Mouse (Mus musculus) CH12.LX (cell line): ENCODE results near the gene Rab11a. TPM values are rescaled to one million over a fixed set of nuclear protein-coding genes. Genes with fewer than 3 reads are reported as not detected.

Experiments used
- DNase-seq: peaks from one replicate; pipeline ENCODE4 v3.0.0-alpha.2; 2013; ENCODE audit errors: extremely low read depth
- H3K27ac ChIP-seq: 2 replicates; pipeline ENCODE4 v1.5.1; 2012; ENCODE audit warnings: low read depth, mild to moderate bottlenecking, control low read depth, moderate library complexity; ENCODE audit not compliant: insufficient read depth
- H3K27me3 ChIP-seq: replicated peaks from 2 replicates; pipeline ENCODE3; 2012; ENCODE audit warnings: inconsistent platforms
- H3K36me3 ChIP-seq, 2 experiments: replicated peaks in 1 of 2; 2 replicates each; pipeline versions ENCODE3 to v1.6.1; 2012; ENCODE audit warnings: inconsistent platforms in 1 of 2, low read length in 1 of 2, mild to moderate bottlenecking in 1 of 2, mixed read lengths in 1 of 2, moderate library complexity in 1 of 2; ENCODE audit not compliant: control insufficient read depth in 1 of 2, insufficient read depth in 1 of 2
- H3K4me1 ChIP-seq, 2 experiments: 2 replicates each; pipeline ENCODE4 v1.6.1; 2012; ENCODE audit warnings: inconsistent platforms in 1 of 2, moderate library complexity in 1 of 2; ENCODE audit not compliant: insufficient read depth in 2 of 2, control insufficient read depth in 1 of 2
- H3K4me2 ChIP-seq: 2 replicates; pipeline ENCODE4 v1.6.1; 2012; ENCODE audit warnings: low read depth, mild to moderate bottlenecking, control low read depth; ENCODE audit not compliant: poor library complexity, insufficient read depth, severe bottlenecking
- H3K4me3 ChIP-seq, 3 experiments: fragments of 150-350 bp in 1 of 3; sonication (generic) in 1 of 3; replicated peaks in 1 of 3; 2 replicates each; pipeline versions ENCODE3 to v1.5.1; 2011 to 2012; ENCODE audit warnings: low read depth in 2 of 3, low read length in 2 of 3, mild to moderate bottlenecking in 2 of 3, moderate library complexity in 2 of 3, control low read depth in 1 of 3, improper control_type of control experiment in 1 of 3, inconsistent platforms in 1 of 3, mixed read lengths in 1 of 3; ENCODE audit not compliant: poor library complexity in 1 of 3
- H3K79me2 ChIP-seq: replicated peaks from 2 replicates; pipeline ENCODE4 v1.6.1; 2012; ENCODE audit warnings: mild to moderate bottlenecking, moderate library complexity; ENCODE audit not compliant: control insufficient read depth, poor library complexity, insufficient read depth, severe bottlenecking; ENCODE audit errors: extremely low read depth
- H3K9ac ChIP-seq: 2 replicates; pipeline ENCODE4 v1.6.1; 2012; ENCODE audit warnings: low read depth, mild to moderate bottlenecking, control low read depth, moderate library complexity; ENCODE audit not compliant: insufficient read depth
- H3K9me3 ChIP-seq: replicated peaks from 2 replicates; pipeline ENCODE3; 2012; ENCODE audit warnings: low read length, inconsistent platforms, mixed read lengths
- CHD1 ChIP-seq: IDR thresholded peaks from 2 replicates; pipeline ENCODE4 v1.6.1; 2012; ENCODE audit warnings: low read depth, low read length, improper control_type of control experiment, inconsistent platforms
- CHD2 ChIP-seq: IDR thresholded peaks from 2 replicates; pipeline ENCODE4 v1.6.1; 2011; ENCODE audit warnings: low read length, improper control_type of control experiment
- CTCF ChIP-seq, 2 experiments: IDR thresholded peaks in 1 of 2; conservative IDR thresholded peaks in 1 of 2; 2 replicates each; pipeline ENCODE4 v1.5.1; 2011 to 2012; ENCODE audit warnings: low read depth in 2 of 2, low read length in 2 of 2, improper control_type of control experiment in 1 of 2, inconsistent platforms in 1 of 2, mild to moderate bottlenecking in 1 of 2, moderate library complexity in 1 of 2
- E2F4 ChIP-seq: IDR thresholded peaks from 2 replicates; pipeline ENCODE4 v1.6.1; 2011; ENCODE audit warnings: low read depth, low read length, improper control_type of control experiment; ENCODE audit not compliant: insufficient replicate concordance
- ETS1 ChIP-seq: conservative IDR thresholded peaks from 2 replicates; pipeline ENCODE4 v1.6.1; 2012; ENCODE audit warnings: low read depth, mild to moderate bottlenecking, inconsistent platforms, low read length, improper control_type of control experiment, moderate library complexity
- HCFC1 ChIP-seq: IDR thresholded peaks from 2 replicates; pipeline ENCODE4 v1.6.1; 2012; ENCODE audit warnings: low read depth, mild to moderate bottlenecking, inconsistent platforms, low read length, improper control_type of control experiment
- JUN ChIP-seq: IDR thresholded peaks from 2 replicates; pipeline ENCODE4 v1.6.1; 2011; ENCODE audit warnings: low read depth, mild to moderate bottlenecking, low read length, improper control_type of control experiment, moderate library complexity; ENCODE audit not compliant: insufficient read depth
- KAT2A ChIP-seq: IDR thresholded peaks from 2 replicates; pipeline ENCODE4 v1.6.1; 2012; ENCODE audit warnings: low read length, improper control_type of control experiment, inconsistent platforms; ENCODE audit not compliant: insufficient replicate concordance
- MAFK ChIP-seq: IDR thresholded peaks from 2 replicates; pipeline ENCODE4 v1.6.1; 2011; ENCODE audit warnings: low read length, improper control_type of control experiment; ENCODE audit not compliant: insufficient replicate concordance
- MAX ChIP-seq: IDR thresholded peaks from 2 replicates; pipeline ENCODE4 v1.6.1; 2011; ENCODE audit warnings: low read length, improper control_type of control experiment
- MAZ ChIP-seq: IDR thresholded peaks from 2 replicates; pipeline ENCODE4 v1.6.1; 2012; ENCODE audit warnings: low read depth, mild to moderate bottlenecking, inconsistent platforms, low read length, improper control_type of control experiment, moderate library complexity
- MEF2A ChIP-seq: IDR thresholded peaks from 2 replicates; pipeline ENCODE4 v1.6.1; 2014; ENCODE audit warnings: low read depth, mild to moderate bottlenecking, inconsistent platforms, low read length, improper control_type of control experiment, borderline replicate concordance
- MXI1 ChIP-seq: IDR thresholded peaks from 2 replicates; pipeline ENCODE4 v1.6.1; 2011; ENCODE audit warnings: mild to moderate bottlenecking, low read depth, low read length, improper control_type of control experiment
- MYC ChIP-seq: IDR thresholded peaks from 2 replicates; pipeline ENCODE4 v1.6.1; 2011; ENCODE audit warnings: low read depth, mild to moderate bottlenecking, improper control_type of control experiment, low read length
- NELFE ChIP-seq: IDR thresholded peaks from 2 replicates; pipeline ENCODE4 v1.6.1; 2011; ENCODE audit warnings: low read depth, low read length, improper control_type of control experiment
- NRF1 ChIP-seq: IDR thresholded peaks from 2 replicates; pipeline ENCODE4 v1.6.1; 2014; ENCODE audit warnings: low read depth, mild to moderate bottlenecking, inconsistent platforms, low read length, improper control_type of control experiment, moderate library complexity
- PAX5 ChIP-seq: IDR thresholded peaks from 2 replicates; pipeline ENCODE4 v1.6.1; 2012; ENCODE audit warnings: low read length, inconsistent platforms, mixed read lengths
- POLR2A ChIP-seq: IDR thresholded peaks from 2 replicates; pipeline ENCODE4 v1.6.1; 2011; ENCODE audit warnings: low read depth, mild to moderate bottlenecking, improper control_type of control experiment, low read length
- POLR2AphosphoS2 ChIP-seq: IDR thresholded peaks from 2 replicates; pipeline ENCODE4 v1.6.1; 2011; ENCODE audit warnings: low read depth, low read length, improper control_type of control experiment
- SIN3A ChIP-seq: IDR thresholded peaks from 2 replicates; pipeline ENCODE4 v1.6.1; 2012; ENCODE audit warnings: low read length, improper control_type of control experiment, inconsistent platforms
- SMC3 ChIP-seq: IDR thresholded peaks from 2 replicates; pipeline ENCODE4 v1.6.1; 2011; ENCODE audit warnings: low read depth, low read length, improper control_type of control experiment
- TBP ChIP-seq: conservative IDR thresholded peaks from 2 replicates; pipeline ENCODE4 v1.6.1; 2011; ENCODE audit warnings: low read depth, low read length, improper control_type of control experiment
- UBTF ChIP-seq: IDR thresholded peaks from 2 replicates; pipeline ENCODE4 v1.6.1; 2012; ENCODE audit warnings: low read depth, mild to moderate bottlenecking, inconsistent platforms, low read length, improper control_type of control experiment, moderate library complexity
- USF1 ChIP-seq: IDR thresholded peaks from 2 replicates; pipeline ENCODE4 v1.6.1; 2014; ENCODE audit warnings: low read depth, mild to moderate bottlenecking, inconsistent platforms, low read length, improper control_type of control experiment
- USF2 ChIP-seq: conservative IDR thresholded peaks from 2 replicates; pipeline ENCODE4 v1.6.1; 2011; ENCODE audit warnings: low read depth, low read length, improper control_type of control experiment
- ZC3H11A ChIP-seq: IDR thresholded peaks from 2 replicates; pipeline ENCODE4 v1.6.1; 2012; ENCODE audit warnings: low read depth, mild to moderate bottlenecking, inconsistent platforms, low read length, improper control_type of control experiment
- ZKSCAN1 ChIP-seq: IDR thresholded peaks from 2 replicates; pipeline ENCODE4 v1.6.1; 2012; ENCODE audit warnings: low read depth, inconsistent platforms, low read length, improper control_type of control experiment, borderline replicate concordance
- dilution Hi-C: fragments of 300-500 bp; cut with MboI; formaldehyde crosslinking; loops from 2 replicates; pipeline ENCODE4 v1.14.3; 2020; ENCODE audit warnings: low sequenced_read_pairs; ENCODE audit not compliant: extremely low pct_unique_long_range_greater_than_20kb, extremely low pct_ligation_motif_present
- in situ Hi-C: fragments of 300-500 bp; cut with MboI; formaldehyde crosslinking; loops from 3 replicates; pipeline ENCODE4 v1.14.3; 2019; ENCODE audit warnings: low sequenced_read_pairs, low pct_ligation_motif_present, low pct_unique_long_range_greater_than_20kb, mixed read lengths
- polyA plus RNA-seq: library from polyadenylated mRNA; unstranded; fragments of >175 nt; gene quantifications from 2 replicates; pipeline ENCODE4 v1.2.1, GENCODE M21; 2012; ENCODE audit warnings: low read depth; ENCODE audit not compliant: insufficient read length
- total RNA-seq, 2 experiments: library from RNA; depleted of rRNA; stranded (reverse); fragments of 300-350 nt in 1 of 2; fragments of >200 nt in 1 of 2; gene quantifications; 2 replicates each; pipeline ENCODE4 v1.2.3; 2012 to 2014

Rab11a gene
- total and polyA plus RNA-seq, 3 experiments: 109 to 189 (median 168) TPM

DNA sequence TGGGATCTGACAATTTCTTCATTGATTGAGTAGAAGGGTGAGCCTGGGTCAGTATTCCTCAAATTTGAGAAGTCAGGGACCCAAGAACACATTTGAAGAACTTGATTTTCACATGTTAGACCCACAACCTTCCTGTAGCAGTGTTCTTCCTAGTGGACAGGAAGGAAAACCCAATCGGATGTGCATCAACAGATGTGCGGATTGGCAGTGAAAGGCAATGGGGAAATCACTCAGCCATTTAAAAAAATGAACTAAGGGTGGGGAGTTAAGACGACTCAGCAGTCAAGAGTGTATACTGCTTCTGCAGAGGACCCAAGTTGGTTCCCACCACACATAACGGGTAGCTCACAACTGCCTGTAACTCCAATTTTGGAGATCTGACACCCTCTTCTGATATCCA lies 37.9 kb upstream of the Rab11a start:
- H3K36me3 ChIP-seq: no peaks in the 10 kb centered on the region
- dilution Hi-C loops: no loop called here
- no peaks in the 10 kb centered on the region for H3K9me3 ChIP-seq
- no peaks in the 10 kb centered on the region for H3K79me2 ChIP-seq
- no peaks in the 10 kb centered on the region for H3K27me3 ChIP-seq
- H3K4me3 ChIP-seq: no peak overlapping the region
- H3K9ac ChIP-seq: no peak overlapping the region
- in situ Hi-C loops: no loop called here
- TF ChIP-seq NELFE: no peak
- no peak overlapping the region for H3K4me2 ChIP-seq
- H3K27ac ChIP-seq: no peak overlapping the region
- peaks cover 7 to 24% of the 10 kb centered on the region in 2 experiments for H3K4me1 ChIP-seq
- no peak for DNase-seq

DNA sequence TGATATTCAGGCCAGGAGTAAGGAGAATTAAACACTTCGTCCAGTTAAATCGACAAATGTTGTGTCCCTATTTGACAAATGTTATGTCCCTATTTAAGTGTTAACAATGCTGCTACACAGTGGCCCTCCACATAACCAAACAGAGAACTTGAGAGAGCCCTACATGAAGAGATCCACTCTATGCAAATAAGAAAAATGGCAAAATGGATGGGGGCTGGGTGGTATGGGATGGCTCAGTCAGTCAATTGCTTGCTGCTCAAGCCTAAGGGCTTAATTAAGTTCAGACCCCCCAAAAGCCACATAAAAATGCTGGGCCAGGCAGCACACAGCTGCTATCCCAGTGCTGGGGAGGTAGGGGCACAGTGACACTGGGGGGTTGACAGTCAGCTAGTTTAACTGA lies 37.3 kb upstream of the Rab11a start:
- dilution Hi-C loops (no loop called here), in situ Hi-C loops (no loop called here)
- Histone ChIP-seq H3K79me2 (no peaks in the 10 kb centered on the region), H3K9ac (no peak overlapping the region), H3K4me1 (peaks cover 3 to 18% of the 10 kb centered on the region in 2 experiments), H3K27me3 (no peaks in the 10 kb centered on the region), H3K36me3 (no peaks in the 10 kb centered on the region), H3K4me3 (no peak overlapping the region), H3K27ac (no peak overlapping the region), H3K4me2 (no peak overlapping the region), H3K9me3 (no peaks in the 10 kb centered on the region)
- TF ChIP-seq NRF1 (no peak), MAZ (no peak), POLR2A (no peak), POLR2AphosphoS2 (no peak), MYC (no peak), ZKSCAN1 (no peak), TBP (no peak), UBTF (no peak), KAT2A (no peak), SIN3A (no peak), USF2 (no peak), MAX (no peak), CHD2 (no peak), USF1 (no peak), NELFE (no peak)
- no peak for DNase-seq

DNA sequence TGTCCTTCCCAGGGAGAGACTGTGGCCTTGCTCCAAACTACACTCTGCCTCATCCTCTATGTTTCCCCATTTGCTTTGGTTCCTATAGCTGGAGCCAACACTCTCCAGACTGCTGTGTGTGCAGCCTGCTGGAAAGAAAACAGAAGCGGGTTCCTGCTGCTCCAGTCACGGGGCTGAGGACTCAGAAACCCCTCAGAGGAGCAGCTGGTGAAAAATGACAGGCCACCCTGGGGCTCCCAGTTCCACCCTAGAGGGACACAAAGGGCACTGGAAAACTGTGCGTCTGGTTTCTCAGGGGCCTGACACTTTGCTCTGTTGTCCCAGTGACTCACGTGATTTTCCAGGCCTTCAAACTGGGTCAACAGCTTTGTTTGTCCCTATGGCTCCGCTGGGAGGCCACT lies 36.9 kb upstream of the Rab11a start:
- no peak overlapping the region for H3K4me2 ChIP-seq
- in situ Hi-C loops: no loop called here
- H3K4me3 ChIP-seq: no peak overlapping the region
- TF ChIP-seq JUN (no peak), SMC3 (no peak), ETS1 (no peak), POLR2AphosphoS2 (no peak), UBTF (no peak), MAX (no peak), USF2 (no peak), CHD2 (no peak), CTCF (conservative IDR thresholded peaks at IDR 0.05 in 1 of 2, IDR thresholded peaks at IDR 0.05 in 1 of 2; ENCODE audit: low read depth in 2 of 2, low read length in 2 of 2) (no peak), MAFK (no peak), NRF1 (no peak), MXI1 (no peak), POLR2A (no peak), HCFC1 (no peak), PAX5 (no peak), ZC3H11A (no peak), CHD1 (no peak), E2F4 (no peak), MEF2A (no peak)
- H3K27ac ChIP-seq: no peak overlapping the region
- H3K27me3 ChIP-seq: no peaks in the 10 kb centered on the region
- H3K4me1 ChIP-seq: peaks cover 0 to 15% of the 10 kb centered on the region in 2 experiments; a peak in 2 of 4 replicates
- no peaks in the 10 kb centered on the region for H3K36me3 ChIP-seq
- no peaks in the 10 kb centered on the region for H3K9me3 ChIP-seq
- no peak overlapping the region for H3K9ac ChIP-seq
- dilution Hi-C loops: no loop called here
- H3K79me2 ChIP-seq: no peaks in the 10 kb centered on the region
- no peak for DNase-seq
